Mouse (Mus musculus) spleen, postnatal 4 days (tissue): ENCODE results near the gene Phlda3.

Experiments used
- DNase-seq, 2 experiments: peaks; one replicate each; pipeline ENCODE4 v3.0.0; 2022; ENCODE audit warnings: low spot score in 2 of 2

Phlda3 gene

GRCm38 (mm10) chr1:135759685-135760084 lies 6.2 kb upstream of the Phlda3 start:
- DNase-seq, result no peak

- no peak for DNase-seq
Observed at GRCm38 (mm10) chr1:135760216-135760615, 5.7 kb upstream of the Phlda3 start.

GRCm38 (mm10) chr1:135761728-135762127 lies 4.2 kb upstream of the Phlda3 start:
- DNase-seq, result no peak

- DNase-seq, result no peak
Observed at GRCm38 (mm10) chr1:135763503-135764205, 2.3 kb upstream of the Phlda3 start.

- no peak for DNase-seq
Observed at GRCm38 (mm10) chr1:135764206-135764528, 1.8 kb upstream of the Phlda3 start.

GRCm38 (mm10) chr1:135766592-135767306 lies 830 bp downstream of the Phlda3 start:
- DNase-seq, result no peak

- DNase-seq, result no peak
Observed at GRCm38 (mm10) chr1:135767324-135767890, 1.5 kb downstream of the Phlda3 start.

GRCm38 (mm10) chr1:135768400-135768799 lies 2.5 kb downstream of the Phlda3 start:
- DNase-seq, result no peak

- no peak for DNase-seq
Observed at GRCm38 (mm10) chr1:135770237-135770636, 4.3 kb downstream of the Phlda3 start.

- no peak for DNase-seq
Observed at GRCm38 (mm10) chr1:135770896-135771572, 5.1 kb downstream of the Phlda3 start.

GRCm38 (mm10) chr1:135771573-135771970 lies 5.7 kb downstream of the Phlda3 start:
- no peak for DNase-seq

GRCm38 (mm10) chr1:135776596-135776995 lies 10.7 kb downstream of the Phlda3 start:
- DNase-seq, result no peak

GRCm38 (mm10) chr1:135777046-135777445 lies 11.1 kb downstream of the Phlda3 start:
- no peak for DNase-seq

GRCm38 (mm10) chr1:135778780-135779535 lies 13.0 kb downstream of the Phlda3 start, which contains the start of gene Tnni1:
Gene Tnni1 (plus strand): TSS chr1:135779434.
- DNase-seq, result no peak

- no peak for DNase-seq
Observed at GRCm38 (mm10) chr1:135780649-135781048, 14.7 kb downstream of the Phlda3 start.

- DNase-seq, result peak; percentile 52 to 84
Observed at GRCm38 (mm10) chr1:135781220-135781619, 15.3 kb downstream of the Phlda3 start.

- no peak for DNase-seq
Observed at GRCm38 (mm10) chr1:135782816-135783215, 16.9 kb downstream of the Phlda3 start.

GRCm38 (mm10) chr1:135787799-135788198 lies 21.9 kb downstream of the Phlda3 start:
- DNase-seq, result peak; percentile 71 to 90

GRCm38 (mm10) chr1:135788708-135789107 lies 22.8 kb downstream of the Phlda3 start:
- no peak for DNase-seq

- DNase-seq, result peak; percentile 65 to 92
Observed at GRCm38 (mm10) chr1:135789815-135790214, 23.9 kb downstream of the Phlda3 start.

GRCm38 (mm10) chr1:135792143-135792939 lies 26.4 kb downstream of the Phlda3 start:
- no peak for DNase-seq
